Mouse (Mus musculus) E14TG2a.4 (cell line): ENCODE measurements around the gene 9230102O04Rik.

Experiments used
- CTCF ChIP-seq: conservative IDR thresholded peaks from 2 replicates; pipeline ENCODE4 v1.5.1; 2014; ENCODE audit warnings: low read length
- NANOG ChIP-seq: IDR thresholded peaks from 2 replicates; pipeline ENCODE4 v1.6.1; 2014; ENCODE audit warnings: borderline replicate concordance, low read length, mixed read lengths

GRCm38 (mm10) chr2:9881611-9882023 is 7.7 kb downstream of the 9230102O04Rik start:
- TF ChIP-seq CTCF (no peak), NANOG (no peak)
